Mouse (Mus musculus): Measurements from ENCODE around the gene Slc9a9.
"Not testable (repeated sequence)": the region's sequence is repeated elsewhere in the genome, so short reads cannot be mapped to it uniquely, and the experiment has no call there.

The Slc9a9 gene

GRCm38 (mm10) chr9:94669791-94670577, at the start of gene Slc9a9:
Slc9a9 (plus strand) TSS chr9:94669909.
- peak; percentile 57 to 75 for DNase-seq (ENCODE audit: low spot score in 2 of 2)

- no peak for DNase-seq (ENCODE audit: low spot score in 2 of 2)
Observed at GRCm38 (mm10) chr9:94620342-94620741, 49.4 kb upstream of the Slc9a9 start.

- DNase-seq (ENCODE audit: low spot score in 2 of 2): no peak
Observed at GRCm38 (mm10) chr9:94620846-94621245, 48.9 kb upstream of the Slc9a9 start.

GRCm38 (mm10) chr9:94621902-94622301, 47.8 kb upstream of the Slc9a9 start:
- DNase-seq (ENCODE audit: low spot score in 2 of 2): no peak

- no peak for DNase-seq (ENCODE audit: low spot score in 2 of 2)
Observed at GRCm38 (mm10) chr9:94626737-94627136, 43.0 kb upstream of the Slc9a9 start.

GRCm38 (mm10) chr9:94628948-94629347, 40.8 kb upstream of the Slc9a9 start:
- DNase-seq (ENCODE audit: low spot score in 2 of 2): no peak

- not testable (repeated sequence) for DNase-seq (ENCODE audit: low spot score in 2 of 2)
Observed at GRCm38 (mm10) chr9:94634275-94634674, 35.4 kb upstream of the Slc9a9 start.

GRCm38 (mm10) chr9:94645631-94646030, 24.1 kb upstream of the Slc9a9 start:
- no peak for DNase-seq (ENCODE audit: low spot score in 2 of 2)

GRCm38 (mm10) chr9:94647425-94647824, 22.3 kb upstream of the Slc9a9 start:
- DNase-seq (ENCODE audit: low spot score in 2 of 2): no peak

- peak in 1 of 2 experiments; percentile 82 for DNase-seq (ENCODE audit: low spot score in 2 of 2)
Observed at GRCm38 (mm10) chr9:94649991-94650390, 19.7 kb upstream of the Slc9a9 start.

- DNase-seq (ENCODE audit: low spot score in 2 of 2): no peak
Observed at GRCm38 (mm10) chr9:94653198-94653597, 16.5 kb upstream of the Slc9a9 start.

- DNase-seq (ENCODE audit: low spot score in 2 of 2): no peak
Observed at GRCm38 (mm10) chr9:94653827-94654226, 15.9 kb upstream of the Slc9a9 start.

GRCm38 (mm10) chr9:94656265-94656664, 13.4 kb upstream of the Slc9a9 start:
- no peak for DNase-seq (ENCODE audit: low spot score in 2 of 2)

GRCm38 (mm10) chr9:94659401-94660152, 10.1 kb upstream of the Slc9a9 start:
- DNase-seq (ENCODE audit: low spot score in 2 of 2): no peak

GRCm38 (mm10) chr9:94661768-94662167, 7.9 kb upstream of the Slc9a9 start:
- DNase-seq (ENCODE audit: low spot score in 2 of 2): no peak

- DNase-seq (ENCODE audit: low spot score in 2 of 2): no peak
Observed at GRCm38 (mm10) chr9:94665248-94665647, 4.5 kb upstream of the Slc9a9 start.

GRCm38 (mm10) chr9:94668589-94668988, 1.1 kb upstream of the Slc9a9 start:
- peak; percentile 62 to 78 for DNase-seq (ENCODE audit: low spot score in 2 of 2)

GRCm38 (mm10) chr9:94670704-94671103, 995 bp downstream of the Slc9a9 start:
- DNase-seq (ENCODE audit: low spot score in 2 of 2): no peak

- no peak for DNase-seq (ENCODE audit: low spot score in 2 of 2)
Observed at GRCm38 (mm10) chr9:94674704-94675103, 5.0 kb downstream of the Slc9a9 start.

- peak in 1 of 2 experiments; percentile 26 for DNase-seq (ENCODE audit: low spot score in 2 of 2)
Observed at GRCm38 (mm10) chr9:94678021-94678655, 8.4 kb downstream of the Slc9a9 start.

GRCm38 (mm10) chr9:94680468-94681094, 10.9 kb downstream of the Slc9a9 start:
- no peak for DNase-seq (ENCODE audit: low spot score in 2 of 2)

GRCm38 (mm10) chr9:94681095-94681487, 11.4 kb downstream of the Slc9a9 start:
- DNase-seq (ENCODE audit: low spot score in 2 of 2): peak; percentile 65 to 77
